Mouse (Mus musculus): ENCODE measurements around the gene Nolc1. TPM values are rescaled to one million over a fixed set of nuclear protein-coding genes. Genes with fewer than 3 reads are reported as not detected.

Gene Nolc1
- total and polyA plus RNA-seq, 3 experiments = 5.8 to 72.2 (median 44.6) TPM

Other genes starting within 250 kb of the Nolc1 start
- 10 to 100 TPM; 15.5 to 17.3 TPM for gene Armh3, start 77.4 kb upstream of the Nolc1 start, total RNA-seq (2021)
- 6.1 and 8.5 TPM in 2 replicates for gene Armh3, start 77.4 kb upstream of the Nolc1 start, polyA plus RNA-seq (2012; rRNA removed)
- gene Hps6, start 72.4 kb upstream of the Nolc1 start, total RNA-seq (2021) = 10 to 100 TPM; 11.2 to 15.4 TPM
- gene Hps6, start 72.4 kb upstream of the Nolc1 start, polyA plus RNA-seq (2012; rRNA removed) = 16.7 and 19.7 TPM in 2 replicates
- 10 to 100 TPM; 22.5 to 36.4 TPM for gene Pprc1, start 31.0 kb upstream of the Nolc1 start, total RNA-seq (2021)
- gene Pprc1, start 31.0 kb upstream of the Nolc1 start, polyA plus RNA-seq (2012; rRNA removed) = 16.0 and 19.1 TPM in 2 replicates
- 10 to 100 TPM; 58.2 to 67.1 TPM for gene Ldb1, start 30.6 kb upstream of the Nolc1 start, total RNA-seq (2021)
- 99.3 and 117 TPM in 2 replicates for gene Ldb1, start 30.6 kb upstream of the Nolc1 start, polyA plus RNA-seq (2012; rRNA removed)
- 10 to 100 TPM; 54.7 to 59.4 TPM for gene Elovl3, start 56.0 kb downstream of the Nolc1 start, total RNA-seq (2021)
- 2.6 and 4.8 TPM in 2 replicates for gene Elovl3, start 56.0 kb downstream of the Nolc1 start, polyA plus RNA-seq (2012; rRNA removed)
- not detected for gene Pitx3, start 72.5 kb downstream of the Nolc1 start, total RNA-seq (2021)
- gene Pitx3, start 72.5 kb downstream of the Nolc1 start, polyA plus RNA-seq (2012; rRNA removed) = 0.21 TPM in 1 of 2 replicates, not detected in the other
- 10 to 100 TPM; 68.8 to 72.5 TPM for gene Gbf1, start 76.6 kb downstream of the Nolc1 start, total RNA-seq (2021)
- gene Gbf1, start 76.6 kb downstream of the Nolc1 start, polyA plus RNA-seq (2012; rRNA removed) = 158 and 177 TPM in 2 replicates
- 10 to 100 TPM; 34.9 to 44.3 TPM for gene Nfkb2, start 228.5 kb downstream of the Nolc1 start, total RNA-seq (2021)
- 65.7 and 80.9 TPM in 2 replicates for gene Nfkb2, start 228.5 kb downstream of the Nolc1 start, polyA plus RNA-seq (2012; rRNA removed)

Data from adrenal gland, adult 2 months (tissue).